Mouse (Mus musculus) adrenal gland, adult 2 months (tissue): ENCODE measurements around the gene N4bp2. TPM values are rescaled to one million over a fixed set of nuclear protein-coding genes. Genes with fewer than 3 reads are reported as not detected.

Source experiments
- DNase-seq: peaks from one replicate; pipeline ENCODE4 v3.0.0; 2021
- polyA plus RNA-seq: library from polyadenylated mRNA; depleted of rRNA; stranded (reverse); fragments of >200 nt; gene quantifications from 2 replicates; pipeline ENCODE4 v1.2.3, GENCODE M21; 2012; rRNA removed
- total RNA-seq, 2 experiments: library from RNA; stranded (reverse); gene quantifications; 2 replicates each; pipeline ENCODE4 v1.2.3; 2021

The N4bp2 gene
- total and polyA plus RNA-seq, 3 experiments = 7.1 to 14.1 (median 8.7) TPM

DNA sequence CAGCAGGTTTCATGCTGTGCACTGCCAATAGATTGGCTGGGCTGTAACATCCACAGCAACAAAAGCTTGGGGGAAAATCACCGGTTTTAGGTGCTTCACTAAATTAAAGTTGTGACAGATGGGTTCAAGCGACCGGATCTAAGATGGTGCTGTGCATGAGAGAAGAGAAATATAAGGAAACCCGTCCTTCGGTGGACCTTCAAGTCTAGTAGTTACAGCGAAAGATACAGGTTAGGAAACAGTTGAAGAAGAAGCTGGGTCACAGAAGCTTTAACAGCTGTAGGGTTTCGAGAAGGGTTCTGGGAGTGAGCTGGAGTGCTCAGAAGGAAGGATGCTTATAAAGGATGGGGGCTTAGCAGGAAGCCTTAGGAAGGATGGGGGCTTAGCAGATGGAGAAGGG, 101.2 kb downstream of the N4bp2 start:
- no peak for DNase-seq

DNA sequence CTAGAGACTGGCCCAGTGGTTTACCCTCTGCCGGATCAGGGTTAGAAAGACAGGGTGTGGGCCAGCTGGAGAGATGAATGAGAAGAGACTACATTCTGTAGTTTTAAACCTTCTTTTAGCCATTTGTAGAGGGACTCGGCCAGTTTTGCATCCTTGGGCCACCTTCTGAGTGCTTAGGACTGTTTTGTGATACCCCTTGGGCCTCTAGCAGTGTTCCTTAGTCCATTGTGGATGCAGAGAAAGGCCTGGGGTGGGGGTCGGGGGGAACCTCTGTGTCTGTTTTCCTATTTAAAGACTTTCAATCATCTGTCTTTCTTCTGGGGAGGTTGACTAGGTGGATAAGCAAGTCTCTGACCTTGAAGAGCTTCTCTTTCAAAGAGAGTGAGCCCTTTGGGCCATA, 101.6 kb downstream of the N4bp2 start:
- DNase-seq = no peak

GRCm38 (mm10) chr5:65866591-65866990, 103.3 kb downstream of the N4bp2 start:
- no peak for DNase-seq

GRCm38 (mm10) chr5:65867380-65868116, 104.2 kb downstream of the N4bp2 start:
- no peak for DNase-seq

DNA sequence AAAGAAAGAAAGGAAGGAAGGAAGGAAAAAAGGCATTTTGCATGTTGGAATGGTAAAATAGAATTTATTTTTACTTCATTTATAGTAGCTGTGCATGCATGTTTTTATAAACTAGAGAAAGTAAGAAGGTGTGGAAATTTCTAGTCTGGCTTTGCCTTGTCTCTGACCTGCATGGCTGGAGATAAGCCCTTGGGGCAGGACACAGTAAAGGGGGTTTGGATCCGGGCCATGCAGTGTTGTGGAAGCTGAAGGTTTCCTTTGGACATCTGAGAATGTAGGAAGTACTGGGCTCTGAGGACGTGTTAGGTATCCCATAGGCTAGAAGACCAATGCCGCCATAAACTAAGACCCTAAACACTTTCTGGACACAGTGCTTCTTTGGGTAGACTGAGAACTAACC, 105.1 kb downstream of the N4bp2 start:
- DNase-seq = no peak

DNA sequence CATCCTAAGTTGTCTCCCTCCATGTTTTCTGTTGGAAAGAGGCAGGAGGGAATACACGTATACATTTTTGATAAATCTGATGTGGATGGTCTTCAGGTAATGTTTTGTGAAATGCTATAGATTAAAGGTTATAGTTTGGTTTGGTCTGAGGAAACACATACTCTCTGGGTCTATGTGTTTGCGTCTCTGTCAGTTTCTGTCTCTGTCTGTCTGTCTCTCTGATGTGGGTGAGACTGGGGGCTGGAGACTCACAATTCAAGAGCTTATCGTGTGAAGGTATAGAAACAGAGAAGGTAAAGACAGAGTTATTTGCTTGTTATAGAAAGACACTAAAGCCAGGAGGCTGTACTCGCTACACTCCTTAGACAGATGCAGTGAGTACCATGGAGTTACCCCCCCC, 106.3 kb downstream of the N4bp2 start:
- DNase-seq = no peak

GRCm38 (mm10) chr5:65871276-65871875, 108.1 kb downstream of the N4bp2 start:
- no peak for DNase-seq

DNA sequence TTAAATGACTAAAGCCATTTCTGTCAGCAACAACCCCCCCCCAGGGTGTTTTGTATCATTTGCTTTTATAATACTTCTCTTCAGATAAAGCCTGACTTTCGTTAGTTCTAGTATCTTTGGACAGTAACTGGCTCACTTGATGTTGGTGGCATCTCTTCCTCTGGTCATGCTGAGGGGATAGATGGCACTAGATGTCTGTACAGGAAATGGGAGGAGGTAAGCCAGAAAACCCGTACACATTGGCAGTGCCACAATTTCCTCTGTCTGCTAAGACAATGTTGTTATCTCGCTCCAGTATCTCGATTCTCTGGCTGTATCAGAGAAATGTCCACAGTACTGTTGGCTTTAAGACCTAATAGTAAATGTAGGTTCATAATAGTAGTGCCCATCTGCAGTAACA, 109.9 kb downstream of the N4bp2 start:
- no peak for DNase-seq

GRCm38 (mm10) chr5:65875269-65875668, 111.9 kb downstream of the N4bp2 start:
- no peak for DNase-seq

- no peak for DNase-seq
These were observed 115.0 kb downstream of the N4bp2 start for GRCm38 (mm10) chr5:65878367-65878766.

Other genes with a start within 250 kb of the N4bp2 start
- 100 to 1,000 TPM; 177 to 196 TPM for gene Smim14, start 226.3 kb upstream of the N4bp2 start, total RNA-seq
- 138 and 142 TPM in 2 replicates for gene Smim14, start 226.3 kb upstream of the N4bp2 start, polyA plus RNA-seq
- 100 to 1,000 TPM in 1 of 2 experiments, 10 to 100 TPM in 1; 89.5 to 103 TPM for gene Ube2k, start 226.3 kb upstream of the N4bp2 start, total RNA-seq
- 3.5 and 5.7 TPM in 2 replicates for gene Ube2k, start 226.3 kb upstream of the N4bp2 start, polyA plus RNA-seq
- gene Pds5a, start 65.2 kb upstream of the N4bp2 start, total RNA-seq = 10 to 100 TPM; 74.0 to 98.1 TPM
- gene Pds5a, start 65.2 kb upstream of the N4bp2 start, polyA plus RNA-seq = 2.9 and 3.0 TPM in 2 replicates
- gene Rhoh, start 97.7 kb downstream of the N4bp2 start, total RNA-seq = under 1 TPM; 0.52 to 0.69 TPM
- gene Rhoh, start 97.7 kb downstream of the N4bp2 start, polyA plus RNA-seq = 0.18 and 0.29 TPM in 2 replicates
- not detected for gene Chrna9, start 171.4 kb downstream of the N4bp2 start, total RNA-seq
- not detected in 2 replicates for gene Chrna9, start 171.4 kb downstream of the N4bp2 start, polyA plus RNA-seq
- 1 to 10 TPM in 1 of 2 experiments, not detected in 1; 2.5 TPM for gene 9130230L23Rik, start 240.8 kb downstream of the N4bp2 start, total RNA-seq
- gene 9130230L23Rik, start 240.8 kb downstream of the N4bp2 start, polyA plus RNA-seq = 0.08 and 0.24 TPM in 2 replicates